ENCODE assay signal across 24 mouse cellular contexts in genomic region chr10:9818574-9818973, GRCm38 (mm10).
DNase-seq lines count a peak whose midpoint lies in the region; ATAC-seq and TF ChIP-seq lines count a peak whose summit lies in the region.
"Had no signal": no experiment of that assay in that cellular context is flagged by ENCODE, and none has a peak within 500 bp of the region (broad histone marks: within the 10 kb centered on the region; RNA-seq: fewer than 3 reads in every experiment).

No protein-coding gene starts in this region.

- H3K27ac ChIP-seq in CH12.LX (ENCODE audit: insufficient read depth, low read depth) (no peak overlapping the region), ES-E14 (ENCODE audit: insufficient read depth, low read depth, low read length, poor library complexity, severe bottlenecking) (no peak overlapping the region)
- H3K27ac ChIP-seq: embryonic facial prominence, embryonic 13.5 days; embryonic facial prominence, embryonic 15.5 days; forebrain, embryonic 10.5 days; forebrain, embryonic 12.5 days had no signal

- H3K36me3 ChIP-seq in CH12.LX (replicated peaks in 1 of 2; ENCODE audit: control insufficient read depth in 1 of 2, insufficient read depth in 1 of 2, low read length in 1 of 2) (peaks cover 7 to 48% of the 10 kb centered on the region in 2 experiments), ES-E14 (ENCODE audit: control insufficient read depth, insufficient read depth, low read length, poor library complexity, severe bottlenecking) (no peaks in the 10 kb centered on the region)
- H3K36me3 ChIP-seq: embryonic facial prominence, embryonic 15.5 days; forebrain, embryonic 10.5 days; forebrain, embryonic 12.5 days had no signal

- TF ChIP-seq POLR2A in CH12.LX (IDR thresholded peaks at IDR 0.05; ENCODE audit: low read depth, low read length) = no peak

- TF ChIP-seq CTCF in CH12.LX (conservative IDR thresholded peaks at IDR 0.05 in 1 of 2, IDR thresholded peaks at IDR 0.05 in 1 of 2; ENCODE audit: low read depth in 2 of 2, low read length in 2 of 2) = no peak

- no peak for DNase-seq in CH12.LX (ENCODE audit: extremely low read depth)
- no peak for DNase-seq in ES-E14 (ENCODE audit: low read depth, low spot score)
- DNase-seq in thymus, postnatal 14 days = no peak
- DNase-seq: adrenal gland, adult 2 months; adrenal gland, postnatal 10 days; adrenal gland, postnatal 25 days; cerebellum, adult 11 months; cerebellum, adult 18-20 months; cerebellum, adult 8-10 months; cerebellum, adult 9-11 months; cerebellum, postnatal 14 days; cerebellum, postnatal 36 days; embryo, embryonic 11 days had no signal

- H3K79me2 ChIP-seq in CH12.LX (replicated peaks; ENCODE audit: control insufficient read depth, extremely low read depth, insufficient read depth, poor library complexity, severe bottlenecking) = no peaks in the 10 kb centered on the region

- H3K9ac ChIP-seq in CH12.LX (ENCODE audit: insufficient read depth, low read depth) = no peak overlapping the region
- H3K9ac ChIP-seq in ES-E14 (ENCODE audit: insufficient read depth, low read depth, low read length, poor library complexity, severe bottlenecking) = no peak overlapping the region
- H3K9ac ChIP-seq: embryonic facial prominence, embryonic 13.5 days; embryonic facial prominence, embryonic 15.5 days; forebrain, embryonic 12.5 days had no signal

- no peak overlapping the region for H3K4me2 ChIP-seq in CH12.LX (ENCODE audit: insufficient read depth, low read depth, poor library complexity, severe bottlenecking)
- H3K4me2 ChIP-seq: embryonic facial prominence, embryonic 13.5 days; embryonic facial prominence, embryonic 15.5 days; forebrain, embryonic 12.5 days had no signal

- no peaks in the 10 kb centered on the region for H3K27me3 ChIP-seq in CH12.LX (replicated peaks)
- H3K27me3 ChIP-seq: embryonic facial prominence, embryonic 13.5 days; embryonic facial prominence, embryonic 15.5 days; forebrain, embryonic 12.5 days; Patski had no signal

- no peak for TF ChIP-seq EP300 in CH12.LX (IDR thresholded peaks at IDR 0.05; ENCODE audit: low read length)

- 0 out of 2 replicates have a peak, but pooled peaks have one; percentile 38 for ATAC-seq in megakaryocyte, adult 5-6 weeks (ENCODE audit: poor library complexity, severe bottlenecking)
- no peak for ATAC-seq in megakaryocyte-erythroid progenitor cell, adult 5-6 weeks (replicated peaks; ENCODE audit: low FRiP score, low TSS enrichment, poor library complexity, severe bottlenecking)
- ATAC-seq: activated CD4-positive, CD25-positive, alpha-beta regulatory T cell, adult 4 months; forebrain, embryonic 14.5 days; forebrain, embryonic 16.5 days; Patski had no signal

- H3K4me1 ChIP-seq in CH12.LX (ENCODE audit: control insufficient read depth in 1 of 2, insufficient read depth in 2 of 2) = no peaks in the 10 kb centered on the region; a peak in 1 of 4 replicates
- no peaks in the 10 kb centered on the region for H3K4me1 ChIP-seq in ES-E14 (ENCODE audit: control insufficient read depth in 2 of 2, insufficient read depth in 2 of 2, low read length in 2 of 2, poor library complexity in 1 of 2)
- H3K4me1 ChIP-seq: embryonic facial prominence, embryonic 13.5 days; embryonic facial prominence, embryonic 15.5 days; forebrain, embryonic 10.5 days; forebrain, embryonic 12.5 days had no signal

- H3K9me3 ChIP-seq in CH12.LX (replicated peaks; ENCODE audit: low read length) = no peaks in the 10 kb centered on the region
- H3K9me3 ChIP-seq in ES-E14 (ENCODE audit: control insufficient read depth, insufficient read depth, low read depth, low read length) = no peaks in the 10 kb centered on the region
- H3K9me3 ChIP-seq: embryonic facial prominence, embryonic 13.5 days; embryonic facial prominence, embryonic 15.5 days; forebrain, embryonic 10.5 days; forebrain, embryonic 12.5 days had no signal

- no peak for TF ChIP-seq RAD21 in CH12.LX (IDR thresholded peaks at IDR 0.05; ENCODE audit: low read depth, low read length)

- H3K4me3 ChIP-seq in CH12.LX (replicated peaks in 1 of 3; ENCODE audit: low read depth in 2 of 3, low read length in 2 of 3, poor library complexity in 1 of 3) = no peak overlapping the region
- no peak overlapping the region for H3K4me3 ChIP-seq in ES-E14 (ENCODE audit: insufficient read depth in 1 of 2, low read depth in 1 of 2, low read length in 2 of 2, poor library complexity in 1 of 2, severe bottlenecking in 1 of 2)
- H3K4me3 ChIP-seq: embryonic facial prominence, embryonic 13.5 days; embryonic facial prominence, embryonic 15.5 days; erythroblast, embryonic 14.5 days; forebrain, embryonic 10.5 days; forebrain, embryonic 12.5 days had no signal

- in situ Hi-C loops in CH12.LX (cut with MboI; ENCODE audit: low pct_ligation_motif_present, low pct_unique_long_range_greater_than_20kb, low sequenced_read_pairs) = loop anchor here (25.0 kb wide), 1 partner anchor 494 kb away; no protein-coding TSS in a partner anchor
- in situ Hi-C loops in ES-E14 (cut with MboI; ENCODE audit: low sequenced_read_pairs in 2 of 2, unreplicated experiment in 2 of 2) = loop anchor here in 1 of 2 experiments (25.0 kb wide), 1 partner anchor 494 kb away; no protein-coding TSS in a partner anchor

- dilution Hi-C loops in CH12.LX (cut with MboI; ENCODE audit: extremely low pct_ligation_motif_present, extremely low pct_unique_long_range_greater_than_20kb, low sequenced_read_pairs) = no loop called here

TF ChIP-seq in CH12.LX, 34 proteins besides CTCF, POLR2A, EP300 and RAD21:
- TF ChIP-seq E2F4 (IDR thresholded peaks at IDR 0.05; ENCODE audit: insufficient replicate concordance, low read depth, low read length) (no peak), JUND (conservative IDR thresholded peaks at IDR 0.05; ENCODE audit: low read depth, low read length) (no peak), TCF12 (IDR thresholded peaks at IDR 0.05; ENCODE audit: low read depth, low read length) (no peak), MAFK (IDR thresholded peaks at IDR 0.05; ENCODE audit: insufficient replicate concordance, low read length) (peak; percentile 83)
TF ChIP-seq in CH12.LX: peak in this region for 1.

TF ChIP-seq in ES-E14, 5 proteins besides CTCF, POLR2A, EP300 and RAD21:
- TF ChIP-seq CHD2 (IDR thresholded peaks at IDR 0.05; ENCODE audit: low read depth, low read length) (no peak), MAFK (IDR thresholded peaks at IDR 0.05; ENCODE audit: insufficient read depth, low read depth, low read length) (peak; percentile 83)
